Mouse (Mus musculus) lung, postnatal 0 days (tissue): Measurements from ENCODE around the gene Cdkal1.

Experiments
- CTCF ChIP-seq: IDR thresholded peaks from 2 replicates; pipeline ENCODE4 v1.5.1; 2016; ENCODE audit warnings: antibody characterized with exemption, mild to moderate bottlenecking
- EP300 ChIP-seq: IDR thresholded peaks from 2 replicates; pipeline ENCODE4 v1.6.1; 2016; ENCODE audit warnings: antibody characterized with exemption, mild to moderate bottlenecking, control low read depth

GRCm38 (mm10) chr13:29490341-29490740 is 365.1 kb downstream of the Cdkal1 start:
- TF ChIP-seq CTCF (no peak), EP300 (no peak)
